Mouse (Mus musculus) neural tube, embryonic 15.5 days (tissue): ENCODE measurements at regions not wholly inside any gene's neighbourhood (a gene's known extent, or its start where the extent isn't known, plus 50 kb on each side); places are given as distances from the start of the nearest gene placed in this dataset.

Source experiments
- ATAC-seq: fragments of 200-750 bp; cut with Nextera tagmentation; 2 replicates; pipeline ENCODE4 v1.8.0; 2017; ENCODE audit warnings: mild to moderate bottlenecking, moderate TSS enrichment, moderate library complexity; ENCODE audit not compliant: low FRiP score
- H3K27ac ChIP-seq: fragments of 300-500 bp; sonication (generic); replicated peaks from 2 replicates; pipeline ENCODE4 v1.5.1; 2015; ENCODE audit warnings: mild to moderate bottlenecking, inconsistent platforms
- H3K27me3 ChIP-seq: fragments of 300-500 bp; sonication (generic); replicated peaks from 2 replicates; pipeline ENCODE4 v1.6.1; 2015; ENCODE audit warnings: inconsistent platforms
- H3K36me3 ChIP-seq: fragments of 300-500 bp; sonication (generic); 2 replicates; pipeline ENCODE4 v1.6.1; 2015; ENCODE audit warnings: inconsistent platforms
- H3K4me1 ChIP-seq: fragments of 300-500 bp; sonication (generic); 2 replicates; pipeline ENCODE4 v1.6.1; 2015; ENCODE audit warnings: inconsistent platforms
- H3K4me2 ChIP-seq: fragments of 300-500 bp; sonication (generic); 2 replicates; pipeline ENCODE4 v1.6.1; 2015; ENCODE audit warnings: inconsistent platforms, mild to moderate bottlenecking, moderate library complexity
- H3K4me3 ChIP-seq: fragments of 300-500 bp; sonication (generic); replicated peaks from 2 replicates; pipeline ENCODE4 v1.5.1; 2015; ENCODE audit warnings: mild to moderate bottlenecking, inconsistent platforms
- H3K9ac ChIP-seq: fragments of 300-500 bp; sonication (generic); replicated peaks from 2 replicates; pipeline ENCODE4 v1.6.1; 2015; ENCODE audit warnings: mild to moderate bottlenecking, inconsistent platforms
- H3K9me3 ChIP-seq: fragments of 300-500 bp; sonication (generic); replicated peaks from 2 replicates; pipeline ENCODE4 v1.6.1; 2016; ENCODE audit warnings: inconsistent platforms
- WGBS: fragments of 180-500 bp; shearing (Covaris S2); methylation state at CpG from one replicate; pipeline ENCODE4 v1.1.7; 2015; ENCODE audit warnings: mixed read lengths; 5-methylcytosine and 5-hydroxymethylcytosine counted together

DNA sequence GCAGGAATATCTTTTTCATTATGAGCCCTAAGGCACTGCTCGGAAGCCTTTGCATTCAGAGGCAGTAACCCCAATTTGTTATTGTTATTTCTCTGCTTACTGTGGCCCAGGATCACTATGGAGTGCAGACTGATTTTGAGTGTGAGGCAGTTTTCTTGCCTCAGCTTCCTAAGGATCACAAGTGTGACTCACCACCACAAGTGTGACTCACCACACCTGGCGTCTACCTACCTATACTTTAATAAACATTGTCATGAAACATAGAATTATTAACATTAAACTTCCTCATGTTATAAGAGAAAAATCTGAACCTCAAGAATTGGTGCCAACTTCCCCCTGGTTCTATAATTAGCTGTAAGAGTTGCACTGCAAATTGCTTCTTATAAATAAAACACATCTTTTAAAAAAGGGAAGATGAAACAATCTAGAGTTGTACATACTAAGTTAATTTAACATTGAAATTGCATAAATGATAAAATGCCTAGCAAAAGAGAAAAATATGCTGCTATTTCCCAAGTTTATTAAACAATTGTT, 52.4 kb upstream of the Cdkn2b start:
- Histone ChIP-seq H3K27ac (no peak overlapping the region), H3K27me3 (no peaks in the 10 kb centered on the region), H3K4me3 (no peak overlapping the region), H3K4me2 (no peak overlapping the region), H3K36me3 (no peaks in the 10 kb centered on the region), H3K9ac (no peak overlapping the region), H3K9me3 (no peaks in the 10 kb centered on the region), H3K4me1 (no peaks in the 10 kb centered on the region)
- no peak for ATAC-seq
- 60% methylated on average over 2 of the region's 2 CpGs for WGBS

GRCm38 (mm10) chr4:89362650-89363049, 51.8 kb upstream of the Cdkn2b start:
- Histone ChIP-seq H3K36me3 (no peaks in the 10 kb centered on the region), H3K9me3 (no peaks in the 10 kb centered on the region), H3K27me3 (no peaks in the 10 kb centered on the region), H3K27ac (no peak overlapping the region), H3K4me2 (no peak overlapping the region), H3K4me1 (no peaks in the 10 kb centered on the region), H3K4me3 (no peak overlapping the region), H3K9ac (no peak overlapping the region)
- no peak for ATAC-seq
- 59% methylated on average over 3 of the region's 3 CpGs for WGBS

GRCm38 (mm10) chr4:89361316-89361715, 50.5 kb upstream of the Cdkn2b start:
- no peak for ATAC-seq
- Histone ChIP-seq H3K4me1 (no peaks in the 10 kb centered on the region), H3K9me3 (no peaks in the 10 kb centered on the region), H3K36me3 (no peaks in the 10 kb centered on the region), H3K9ac (no peak overlapping the region), H3K4me2 (no peak overlapping the region), H3K27me3 (no peaks in the 10 kb centered on the region), H3K4me3 (no peak overlapping the region), H3K27ac (no peak overlapping the region)
- 92% methylated on average over 7 of the region's 7 CpGs for WGBS
